Mouse (Mus musculus) bone marrow, adult 2 months (tissue): ENCODE measurements around the gene Map4.

ENCODE experiments used
- CTCF ChIP-seq: fragments of 200-500 bp; IDR thresholded peaks from 2 replicates; pipeline ENCODE4 v1.5.1; 2011; ENCODE audit warnings: low read length, control low read depth; ENCODE audit not compliant: control insufficient read depth, insufficient read depth
- POLR2A ChIP-seq: fragments of 200-500 bp; IDR thresholded peaks from 2 replicates; pipeline ENCODE4 v1.6.1; 2011; ENCODE audit warnings: low read depth, mild to moderate bottlenecking, control low read depth, low read length, borderline replicate concordance; ENCODE audit not compliant: control insufficient read depth

DNA sequence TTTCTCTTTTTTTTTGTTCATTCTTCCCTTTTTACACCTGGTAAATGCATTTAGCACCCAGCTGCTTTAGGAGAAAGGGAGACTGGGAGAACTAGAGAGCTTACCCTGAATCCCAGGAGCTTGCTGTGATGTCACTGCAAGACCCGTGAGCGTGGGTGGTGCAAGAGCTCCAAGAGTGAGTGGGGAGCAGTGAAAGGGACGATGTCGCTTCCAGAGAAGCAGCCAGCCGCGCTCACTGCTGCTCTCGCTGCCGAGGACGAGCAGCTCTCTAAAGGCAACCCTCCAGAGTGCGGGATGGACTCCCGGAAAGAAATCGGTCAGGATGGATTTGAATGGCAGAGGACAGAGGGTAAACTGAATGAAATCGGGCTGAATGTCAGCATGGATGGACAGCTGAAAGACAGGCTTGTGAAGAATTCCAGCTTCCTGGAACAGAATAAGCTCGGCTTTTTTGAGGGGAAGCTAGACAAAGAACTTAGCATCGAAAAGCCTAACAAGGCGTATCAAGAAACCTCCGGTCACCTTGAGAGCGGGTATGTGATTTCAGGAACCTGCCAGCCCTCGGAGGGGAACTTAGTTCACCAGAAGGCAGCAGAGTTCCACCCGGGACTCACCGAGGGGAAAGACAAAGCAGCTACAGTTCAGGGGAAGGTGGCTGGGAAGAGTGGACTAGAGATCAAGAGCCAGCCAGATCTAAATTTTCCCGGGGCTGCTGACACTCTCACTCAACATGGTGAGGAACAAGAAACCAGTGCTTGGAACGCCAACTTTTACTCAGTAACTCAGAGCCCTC, 120.8 kb downstream of the Map4 start:
- TF ChIP-seq CTCF (no peak), POLR2A (no peak)
